Mouse (Mus musculus): ENCODE data around the gene Grid1. TPM values are rescaled to one million over a fixed set of nuclear protein-coding genes. Genes with fewer than 3 reads are reported as not detected.

Gene Grid1
- polyA plus RNA-seq, 1 experiment from 2014 or later: 0.92 TPM

- WGBS: 5% methylated on average over 17 of the region's 17 CpGs
- Histone ChIP-seq H3K9ac (ENCODE audit: low read length) (no peak overlapping the region), H3K4me1 (ENCODE audit: control insufficient read depth, insufficient read depth, low read length) (peaks cover 5% of the 10 kb centered on the region; the same call in 1 of the 2 replicates), H3K36me3 (ENCODE audit: control insufficient read depth, insufficient read depth, low read length) (no peaks in the 10 kb centered on the region), H3K27ac (ENCODE audit: low read length) (no peak overlapping the region), H3K4me2 (ENCODE audit: low read depth, low read length) (peak overlapping the region; percentile 10; the same call in 1 of the 2 replicates), H3K9me3 (replicated peaks; ENCODE audit: control insufficient read depth, low read length) (no peaks in the 10 kb centered on the region), H3K4me3 (replicated peaks; ENCODE audit: low read length) (peak overlapping the region; percentile 15; the same call in 1 of the 2 replicates), H3K27me3 (ENCODE audit: control insufficient read depth, insufficient read depth, low read length) (peaks cover 57% of the 10 kb centered on the region)
- ATAC-seq (ENCODE audit: insufficient read depth, low FRiP score): no peak
Measured at GRCm38 (mm10) chr14:34823136-34823535, 3.2 kb downstream of the Grid1 start.

GRCm38 (mm10) chr14:34824186-34824585 lies 4.3 kb downstream of the Grid1 start:
- ATAC-seq (ENCODE audit: insufficient read depth, low FRiP score): no peak
- H3K4me1 ChIP-seq (ENCODE audit: control insufficient read depth, insufficient read depth, low read length): peaks cover 5% of the 10 kb centered on the region; the same call in 1 of the 2 replicates
- H3K27me3 ChIP-seq (ENCODE audit: control insufficient read depth, insufficient read depth, low read length): peaks cover 47% of the 10 kb centered on the region
- 83% methylated on average over 3 of the region's 3 CpGs for WGBS
- no peaks in the 10 kb centered on the region for H3K36me3 ChIP-seq (ENCODE audit: control insufficient read depth, insufficient read depth, low read length)
- H3K9me3 ChIP-seq (replicated peaks; ENCODE audit: control insufficient read depth, low read length): no peaks in the 10 kb centered on the region
- no peak overlapping the region for H3K27ac ChIP-seq (ENCODE audit: low read length)
- no peak overlapping the region for H3K9ac ChIP-seq (ENCODE audit: low read length)
- H3K4me2 ChIP-seq (ENCODE audit: low read depth, low read length): no peak overlapping the region
- H3K4me3 ChIP-seq (replicated peaks; ENCODE audit: low read length): no peak overlapping the region

- ATAC-seq (ENCODE audit: insufficient read depth, low FRiP score): peak; percentile 45; the same call in 1 of the 2 replicates
- no peaks in the 10 kb centered on the region for H3K36me3 ChIP-seq (ENCODE audit: control insufficient read depth, insufficient read depth, low read length)
- H3K4me1 ChIP-seq (ENCODE audit: control insufficient read depth, insufficient read depth, low read length): no peaks in the 10 kb centered on the region
- no peak overlapping the region for H3K4me3 ChIP-seq (replicated peaks; ENCODE audit: low read length)
- H3K9ac ChIP-seq (ENCODE audit: low read length): no peak overlapping the region
- peaks cover 30% of the 10 kb centered on the region for H3K27me3 ChIP-seq (ENCODE audit: control insufficient read depth, insufficient read depth, low read length)
- no peaks in the 10 kb centered on the region for H3K9me3 ChIP-seq (replicated peaks; ENCODE audit: control insufficient read depth, low read length)
- 35% methylated on average over 3 of the region's 3 CpGs for WGBS
- no peak overlapping the region for H3K4me2 ChIP-seq (ENCODE audit: low read depth, low read length)
- H3K27ac ChIP-seq (ENCODE audit: low read length): no peak overlapping the region
Measured at GRCm38 (mm10) chr14:34825902-34826301, 6.0 kb downstream of the Grid1 start.

- no peaks in the 10 kb centered on the region for H3K9me3 ChIP-seq (replicated peaks; ENCODE audit: control insufficient read depth, low read length)
- ATAC-seq (ENCODE audit: insufficient read depth, low FRiP score): no peak
- WGBS: 63% methylated on average over 6 of the region's 6 CpGs
- no peaks in the 10 kb centered on the region for H3K4me1 ChIP-seq (ENCODE audit: control insufficient read depth, insufficient read depth, low read length)
- H3K27me3 ChIP-seq (ENCODE audit: control insufficient read depth, insufficient read depth, low read length): no peaks in the 10 kb centered on the region; the same call in 1 of the 2 replicates
- no peak overlapping the region for H3K4me3 ChIP-seq (replicated peaks; ENCODE audit: low read length)
- H3K9ac ChIP-seq (ENCODE audit: low read length): no peak overlapping the region
- H3K27ac ChIP-seq (ENCODE audit: low read length): no peak overlapping the region
- no peak overlapping the region for H3K4me2 ChIP-seq (ENCODE audit: low read depth, low read length)
- no peaks in the 10 kb centered on the region for H3K36me3 ChIP-seq (ENCODE audit: control insufficient read depth, insufficient read depth, low read length)
Measured at GRCm38 (mm10) chr14:34829831-34830230, 9.9 kb downstream of the Grid1 start.

- Histone ChIP-seq H3K36me3 (ENCODE audit: control insufficient read depth, insufficient read depth, low read length) (no peaks in the 10 kb centered on the region), H3K27ac (ENCODE audit: low read length) (no peak overlapping the region), H3K27me3 (ENCODE audit: control insufficient read depth, insufficient read depth, low read length) (no peaks in the 10 kb centered on the region), H3K4me1 (ENCODE audit: control insufficient read depth, insufficient read depth, low read length) (no peaks in the 10 kb centered on the region), H3K9ac (ENCODE audit: low read length) (no peak overlapping the region), H3K4me3 (replicated peaks; ENCODE audit: low read length) (no peak overlapping the region), H3K9me3 (replicated peaks; ENCODE audit: control insufficient read depth, low read length) (no peaks in the 10 kb centered on the region), H3K4me2 (ENCODE audit: low read depth, low read length) (no peak overlapping the region)
- ATAC-seq (ENCODE audit: insufficient read depth, low FRiP score): no peak
- WGBS: 86% methylated on average over 3 of the region's 3 CpGs
Measured at GRCm38 (mm10) chr14:34837145-34837544, 17.2 kb downstream of the Grid1 start.

GRCm38 (mm10) chr14:34838999-34839398 lies 19.1 kb downstream of the Grid1 start:
- no peak overlapping the region for H3K4me3 ChIP-seq (replicated peaks; ENCODE audit: low read length)
- no peaks in the 10 kb centered on the region for H3K27me3 ChIP-seq (ENCODE audit: control insufficient read depth, insufficient read depth, low read length)
- H3K9me3 ChIP-seq (replicated peaks; ENCODE audit: control insufficient read depth, low read length): no peaks in the 10 kb centered on the region
- H3K27ac ChIP-seq (ENCODE audit: low read length): no peak overlapping the region
- no peak overlapping the region for H3K4me2 ChIP-seq (ENCODE audit: low read depth, low read length)
- ATAC-seq (ENCODE audit: insufficient read depth, low FRiP score): no peak
- no peaks in the 10 kb centered on the region for H3K4me1 ChIP-seq (ENCODE audit: control insufficient read depth, insufficient read depth, low read length)
- H3K36me3 ChIP-seq (ENCODE audit: control insufficient read depth, insufficient read depth, low read length): no peaks in the 10 kb centered on the region
- no peak overlapping the region for H3K9ac ChIP-seq (ENCODE audit: low read length)
- WGBS: 56% methylated on average over 6 of the region's 6 CpGs

- no peak overlapping the region for H3K4me2 ChIP-seq (ENCODE audit: low read depth, low read length)
- no peak overlapping the region for H3K27ac ChIP-seq (ENCODE audit: low read length)
- H3K9me3 ChIP-seq (replicated peaks; ENCODE audit: control insufficient read depth, low read length): no peaks in the 10 kb centered on the region
- no peak overlapping the region for H3K4me3 ChIP-seq (replicated peaks; ENCODE audit: low read length)
- 82% methylated on average over 4 of the region's 4 CpGs for WGBS
- ATAC-seq (ENCODE audit: insufficient read depth, low FRiP score): no peak
- H3K27me3 ChIP-seq (ENCODE audit: control insufficient read depth, insufficient read depth, low read length): no peaks in the 10 kb centered on the region
- H3K4me1 ChIP-seq (ENCODE audit: control insufficient read depth, insufficient read depth, low read length): no peaks in the 10 kb centered on the region
- no peak overlapping the region for H3K9ac ChIP-seq (ENCODE audit: low read length)
- no peaks in the 10 kb centered on the region for H3K36me3 ChIP-seq (ENCODE audit: control insufficient read depth, insufficient read depth, low read length)
Measured at GRCm38 (mm10) chr14:34839898-34840297, 20.0 kb downstream of the Grid1 start.

GRCm38 (mm10) chr14:34843579-34843978 lies 23.7 kb downstream of the Grid1 start:
- WGBS: 71% methylated on average over 5 of the region's 5 CpGs
- no peaks in the 10 kb centered on the region for H3K27me3 ChIP-seq (ENCODE audit: control insufficient read depth, insufficient read depth, low read length)
- H3K27ac ChIP-seq (ENCODE audit: low read length): no peak overlapping the region
- no peak for ATAC-seq (ENCODE audit: insufficient read depth, low FRiP score)
- no peak overlapping the region for H3K4me2 ChIP-seq (ENCODE audit: low read depth, low read length)
- H3K36me3 ChIP-seq (ENCODE audit: control insufficient read depth, insufficient read depth, low read length): no peaks in the 10 kb centered on the region
- H3K4me3 ChIP-seq (replicated peaks; ENCODE audit: low read length): no peak overlapping the region
- no peaks in the 10 kb centered on the region for H3K9me3 ChIP-seq (replicated peaks; ENCODE audit: control insufficient read depth, low read length)
- H3K4me1 ChIP-seq (ENCODE audit: control insufficient read depth, insufficient read depth, low read length): no peaks in the 10 kb centered on the region
- H3K9ac ChIP-seq (ENCODE audit: low read length): no peak overlapping the region

- H3K4me2 ChIP-seq (ENCODE audit: low read depth, low read length): no peak overlapping the region
- no peak overlapping the region for H3K27ac ChIP-seq (ENCODE audit: low read length)
- no peak overlapping the region for H3K4me3 ChIP-seq (replicated peaks; ENCODE audit: low read length)
- H3K27me3 ChIP-seq (ENCODE audit: control insufficient read depth, insufficient read depth, low read length): no peaks in the 10 kb centered on the region
- no peak for ATAC-seq (ENCODE audit: insufficient read depth, low FRiP score)
- no peak overlapping the region for H3K9ac ChIP-seq (ENCODE audit: low read length)
- no peaks in the 10 kb centered on the region for H3K9me3 ChIP-seq (replicated peaks; ENCODE audit: control insufficient read depth, low read length)
- H3K4me1 ChIP-seq (ENCODE audit: control insufficient read depth, insufficient read depth, low read length): no peaks in the 10 kb centered on the region
- no peaks in the 10 kb centered on the region for H3K36me3 ChIP-seq (ENCODE audit: control insufficient read depth, insufficient read depth, low read length)
- 88% methylated on average over 3 of the region's 3 CpGs for WGBS
Measured at GRCm38 (mm10) chr14:34844166-34844565, 24.3 kb downstream of the Grid1 start.

- 69% methylated on average over 4 of the region's 4 CpGs for WGBS
Measured at GRCm38 (mm10) chr14:34846799-34847198, 26.9 kb downstream of the Grid1 start.

More at GRCm38 (mm10) chr14:34846799-34847198, 26.9 kb downstream of the Grid1 start:
- H3K27ac ChIP-seq (ENCODE audit: low read length): no peak overlapping the region
- H3K27me3 ChIP-seq (ENCODE audit: control insufficient read depth, insufficient read depth, low read length): no peaks in the 10 kb centered on the region
- no peaks in the 10 kb centered on the region for H3K9me3 ChIP-seq (replicated peaks; ENCODE audit: control insufficient read depth, low read length)
- H3K9ac ChIP-seq (ENCODE audit: low read length): no peak overlapping the region
- no peaks in the 10 kb centered on the region for H3K36me3 ChIP-seq (ENCODE audit: control insufficient read depth, insufficient read depth, low read length)
- no peak overlapping the region for H3K4me3 ChIP-seq (replicated peaks; ENCODE audit: low read length)
- ATAC-seq (ENCODE audit: insufficient read depth, low FRiP score): no peak
- H3K4me1 ChIP-seq (ENCODE audit: control insufficient read depth, insufficient read depth, low read length): no peaks in the 10 kb centered on the region
- H3K4me2 ChIP-seq (ENCODE audit: low read depth, low read length): no peak overlapping the region

Data from stomach, embryonic 16.5 days (tissue).